Mouse (Mus musculus) midbrain, embryonic 14.5 days (tissue): ENCODE measurements at regions not wholly inside any gene's neighbourhood (a gene's known extent, or its start where the extent isn't known, plus 50 kb on each side); places are given as distances from the start of the nearest gene placed in this dataset.

Experiments
- ATAC-seq: fragments of 200-750 bp; cut with Nextera tagmentation; 2 replicates; pipeline ENCODE4 v1.8.0; 2017; ENCODE audit warnings: moderate number of reproducible peaks, moderate library complexity; ENCODE audit not compliant: low FRiP score, low TSS enrichment
- DNase-seq: peaks from one replicate; pipeline ENCODE4 v3.0.0-alpha.2; 2015
- H3K27ac ChIP-seq: fragments of 300-500 bp; sonication (generic); replicated peaks from 2 replicates; pipeline ENCODE4 v1.5.1; 2014; ENCODE audit warnings: mild to moderate bottlenecking, low read depth, low read length, moderate library complexity
- H3K27me3 ChIP-seq: fragments of 300-500 bp; sonication (generic); 2 replicates; pipeline ENCODE4 v1.6.1; 2014; ENCODE audit warnings: low read length, control low read depth, mixed read lengths; ENCODE audit not compliant: control insufficient read depth, insufficient read depth
- H3K36me3 ChIP-seq: fragments of 300-500 bp; sonication (generic); 2 replicates; pipeline ENCODE4 v1.6.1; 2014; ENCODE audit warnings: low read length, control low read depth; ENCODE audit not compliant: control insufficient read depth, insufficient read depth
- H3K4me1 ChIP-seq: fragments of 300-500 bp; sonication (generic); 2 replicates; pipeline ENCODE4 v1.6.1; 2014; ENCODE audit warnings: mild to moderate bottlenecking, antibody characterized with exemption, low read length, control low read depth; ENCODE audit not compliant: control insufficient read depth, insufficient read depth
- H3K4me2 ChIP-seq: fragments of 300-500 bp; sonication (generic); 2 replicates; pipeline ENCODE4 v1.6.1; 2014; ENCODE audit warnings: mild to moderate bottlenecking, low read length, moderate library complexity
- H3K4me3 ChIP-seq: fragments of 300-500 bp; sonication (generic); replicated peaks from 2 replicates; pipeline ENCODE4 v1.5.1; 2014; ENCODE audit warnings: low read depth, low read length
- H3K9ac ChIP-seq: fragments of 300-500 bp; sonication (generic); replicated peaks from 2 replicates; pipeline ENCODE4 v1.6.1; 2014; ENCODE audit warnings: mild to moderate bottlenecking, low read length, moderate library complexity
- H3K9me3 ChIP-seq: fragments of 300-500 bp; sonication (generic); 2 replicates; pipeline ENCODE4 v1.6.1; 2016; ENCODE audit warnings: low read length, control low read depth, mixed read lengths; ENCODE audit not compliant: control insufficient read depth
- WGBS: fragments of 180-500 bp; shearing (Covaris S2); extraction: QIAGEN DNeasy Blood & Tissue Kit; methylation state at CpG from one replicate; pipeline ENCODE4 v1.1.7; 2014; 5-methylcytosine and 5-hydroxymethylcytosine counted together

DNA sequence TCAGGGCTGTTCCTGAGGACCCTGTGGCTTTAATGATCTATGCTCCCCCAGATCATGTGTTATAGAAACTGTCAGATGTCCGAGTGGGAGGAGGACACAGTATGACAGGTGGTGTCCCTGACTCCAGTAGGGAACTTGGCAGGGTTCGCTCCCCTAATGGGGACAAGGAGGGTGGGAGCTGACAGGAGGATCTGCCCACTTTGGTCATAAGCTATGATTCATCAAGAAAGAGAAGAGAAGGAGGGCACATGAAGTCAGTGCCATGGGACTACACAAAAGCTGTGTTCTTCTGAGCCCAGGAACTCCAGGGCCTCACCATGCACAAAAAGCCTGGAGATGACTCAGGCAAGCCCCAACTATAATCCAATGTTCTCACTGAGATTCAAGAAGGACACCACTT lies 162.2 kb upstream of the Brinp1 start:
- Histone ChIP-seq H3K4me3 (no peak overlapping the region), H3K4me2 (no peak overlapping the region), H3K9me3 (no peaks in the 10 kb centered on the region), H3K27ac (no peak overlapping the region), H3K36me3 (no peaks in the 10 kb centered on the region), H3K27me3 (no peaks in the 10 kb centered on the region), H3K4me1 (no peaks in the 10 kb centered on the region), H3K9ac (no peak overlapping the region)
- DNase-seq (no peak), ATAC-seq (no peak)
- 83% methylated on average over 2 of the region's 2 CpGs for WGBS

DNA sequence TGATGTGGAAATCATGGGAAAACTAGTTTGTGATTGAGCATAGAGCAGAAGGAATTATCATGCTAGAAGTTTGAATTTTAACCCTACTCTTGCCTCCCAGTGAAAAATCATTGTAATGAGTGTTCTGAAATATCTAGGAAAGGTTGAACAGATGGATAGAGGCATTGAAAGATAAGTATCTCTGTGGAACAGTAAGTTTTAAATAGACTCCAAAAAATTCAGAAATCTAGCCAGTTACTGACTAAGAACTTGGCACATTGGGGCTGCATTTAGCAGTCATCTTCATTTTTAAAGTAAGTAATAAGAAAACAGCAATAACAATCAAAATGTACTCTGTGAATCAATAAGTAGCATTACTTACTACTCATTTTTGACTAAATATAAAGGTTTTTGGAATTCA lies 151.0 kb upstream of the Brinp1 start:
- ATAC-seq: no peak
- H3K4me3 ChIP-seq: no peak overlapping the region
- no peaks in the 10 kb centered on the region for H3K9me3 ChIP-seq
- H3K36me3 ChIP-seq: no peaks in the 10 kb centered on the region
- H3K4me2 ChIP-seq: no peak overlapping the region
- DNase-seq: no peak
- no peaks in the 10 kb centered on the region for H3K27me3 ChIP-seq
- no peaks in the 10 kb centered on the region for H3K4me1 ChIP-seq
- no peak overlapping the region for H3K27ac ChIP-seq
- H3K9ac ChIP-seq: no peak overlapping the region

DNA sequence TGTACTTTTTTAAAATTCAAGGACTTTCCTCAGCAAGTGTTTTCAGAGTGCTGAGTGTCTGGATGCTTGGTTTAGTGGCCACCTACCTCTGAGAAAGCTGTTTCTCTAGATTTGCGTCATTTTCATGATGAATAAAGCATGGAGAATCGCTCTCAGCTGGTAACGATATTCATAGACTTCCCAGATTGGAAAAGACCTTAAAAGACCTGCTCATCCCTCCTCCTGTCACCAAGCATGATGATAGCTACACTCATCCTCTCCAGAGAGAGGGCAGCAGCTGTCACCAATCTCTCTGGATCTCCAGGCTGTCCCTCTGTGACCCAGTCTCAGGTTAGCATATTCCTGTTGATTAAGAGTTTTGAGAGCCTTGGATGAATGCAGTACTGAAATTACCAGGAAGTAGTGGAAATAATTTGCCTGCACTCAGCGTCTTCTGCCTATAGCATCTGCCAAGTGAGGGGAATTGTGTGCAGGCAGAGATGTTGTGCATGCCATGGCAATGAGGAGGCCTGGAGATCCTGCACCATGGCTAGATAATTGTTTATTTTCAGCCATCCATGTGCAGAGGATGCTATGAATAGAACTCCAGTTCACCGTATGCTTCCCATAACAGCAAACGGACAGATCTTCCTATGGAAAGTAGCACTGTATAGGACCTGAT lies 141.7 kb upstream of the Brinp1 start:
- no peak overlapping the region for H3K27ac ChIP-seq
- no peaks in the 10 kb centered on the region for H3K36me3 ChIP-seq
- DNase-seq: no peak
- H3K4me2 ChIP-seq: no peak overlapping the region
- no peak overlapping the region for H3K9ac ChIP-seq
- H3K9me3 ChIP-seq: no peaks in the 10 kb centered on the region
- H3K4me3 ChIP-seq: no peak overlapping the region
- H3K4me1 ChIP-seq: no peaks in the 10 kb centered on the region
- WGBS: 87% methylated on average over 6 of the region's 6 CpGs
- no peaks in the 10 kb centered on the region for H3K27me3 ChIP-seq
- ATAC-seq: no peak

DNA sequence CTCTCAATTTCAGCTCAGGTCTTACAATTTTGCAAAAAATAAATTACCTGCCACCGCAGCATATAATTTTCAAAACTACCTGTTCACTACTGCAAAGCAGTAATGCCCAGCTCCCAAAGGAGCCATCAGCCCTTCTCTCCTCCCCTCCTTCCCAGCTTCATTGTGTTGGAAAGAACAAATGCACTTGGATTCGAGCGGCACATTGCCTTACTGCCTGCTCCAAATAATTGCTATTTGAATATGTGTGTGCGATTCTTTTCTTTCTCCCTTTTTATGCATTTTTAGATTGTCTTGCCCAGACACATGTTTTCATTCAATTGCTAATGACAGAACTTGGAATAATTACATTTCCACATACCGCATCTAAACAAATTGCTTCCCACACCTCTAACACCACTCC lies 123.9 kb upstream of the Brinp1 start:
- no peaks in the 10 kb centered on the region for H3K4me1 ChIP-seq
- no peak for DNase-seq
- no peak overlapping the region for H3K27ac ChIP-seq
- H3K4me2 ChIP-seq: no peak overlapping the region
- H3K27me3 ChIP-seq: no peaks in the 10 kb centered on the region
- WGBS: 83% methylated on average over 5 of the region's 5 CpGs
- no peak for ATAC-seq
- H3K36me3 ChIP-seq: no peaks in the 10 kb centered on the region
- H3K9me3 ChIP-seq: no peaks in the 10 kb centered on the region
- no peak overlapping the region for H3K4me3 ChIP-seq
- H3K9ac ChIP-seq: no peak overlapping the region

DNA sequence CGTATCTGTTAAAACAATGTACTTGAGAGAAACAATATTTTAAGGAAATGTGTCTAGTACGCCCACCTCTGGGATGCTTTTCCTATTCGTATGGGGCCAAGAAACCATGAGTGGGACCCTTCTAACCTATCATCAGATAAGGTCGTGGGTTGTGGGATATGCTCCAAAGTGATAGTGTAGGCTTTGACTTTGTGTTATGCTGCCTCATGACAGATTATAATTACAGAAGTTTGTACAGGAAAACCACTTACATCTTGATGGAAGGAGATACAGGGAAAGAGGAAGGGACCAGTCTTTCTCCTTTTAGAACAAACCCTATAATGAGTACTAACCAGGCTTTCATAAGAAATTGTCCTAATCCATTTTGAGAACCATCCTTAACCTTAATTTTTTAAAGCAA lies 123.1 kb upstream of the Brinp1 start:
- no peaks in the 10 kb centered on the region for H3K36me3 ChIP-seq

DNA sequence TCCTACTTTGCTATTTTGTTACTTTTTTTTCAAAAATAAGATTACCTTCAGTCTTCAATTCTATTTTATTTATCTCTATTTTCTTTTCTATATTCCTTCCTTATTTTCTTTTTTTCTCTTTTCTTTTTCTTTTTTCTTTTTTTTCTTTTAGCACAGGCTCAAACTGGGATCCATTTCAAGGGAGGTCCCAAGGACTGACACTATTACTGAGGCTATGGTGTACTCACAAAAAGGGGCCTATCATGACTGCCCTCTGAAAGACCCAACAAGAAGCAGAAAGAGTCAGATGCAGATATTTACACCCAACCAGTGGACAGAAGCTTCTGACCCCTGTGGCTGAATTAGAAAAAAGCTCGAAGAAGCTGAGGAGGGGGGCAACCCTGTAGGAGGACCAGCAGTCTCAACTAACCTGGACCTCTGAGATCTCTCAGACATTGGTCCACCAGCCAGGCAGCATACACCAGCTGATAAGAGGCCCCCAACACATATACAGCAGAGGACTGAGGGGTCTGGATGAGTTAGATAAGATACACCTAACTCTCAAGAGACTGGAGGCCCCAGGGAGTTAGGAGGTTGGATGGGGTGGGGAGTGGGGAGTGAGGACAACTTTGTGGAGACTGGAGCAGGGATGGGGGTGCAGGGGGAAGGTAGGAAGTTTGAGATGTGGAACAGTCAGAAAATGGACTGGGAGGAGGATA lies 85.6 kb upstream of the Brinp1 start:
- H3K4me1 ChIP-seq: no peaks in the 10 kb centered on the region
- no peak overlapping the region for H3K4me3 ChIP-seq
- DNase-seq (no peak), ATAC-seq (no peak)
- H3K27me3 ChIP-seq: no peaks in the 10 kb centered on the region
- no peaks in the 10 kb centered on the region for H3K36me3 ChIP-seq
- H3K9me3 ChIP-seq: no peaks in the 10 kb centered on the region
- H3K9ac ChIP-seq: no peak overlapping the region
- H3K4me2 ChIP-seq: no peak overlapping the region
- 69% methylated on average over 1 of the region's 1 CpGs for WGBS
- H3K27ac ChIP-seq: no peak overlapping the region

More for the DNA sequence above, 123.1 kb upstream of the Brinp1 start:
- Histone ChIP-seq H3K9ac (no peak overlapping the region), H3K4me1 (no peaks in the 10 kb centered on the region), H3K4me2 (no peak overlapping the region), H3K4me3 (no peak overlapping the region), H3K9me3 (no peaks in the 10 kb centered on the region), H3K27me3 (no peaks in the 10 kb centered on the region), H3K27ac (no peak overlapping the region)
- ATAC-seq (no peak), DNase-seq (no peak)
- WGBS: 88% methylated on average over 4 of the region's 4 CpGs

DNA sequence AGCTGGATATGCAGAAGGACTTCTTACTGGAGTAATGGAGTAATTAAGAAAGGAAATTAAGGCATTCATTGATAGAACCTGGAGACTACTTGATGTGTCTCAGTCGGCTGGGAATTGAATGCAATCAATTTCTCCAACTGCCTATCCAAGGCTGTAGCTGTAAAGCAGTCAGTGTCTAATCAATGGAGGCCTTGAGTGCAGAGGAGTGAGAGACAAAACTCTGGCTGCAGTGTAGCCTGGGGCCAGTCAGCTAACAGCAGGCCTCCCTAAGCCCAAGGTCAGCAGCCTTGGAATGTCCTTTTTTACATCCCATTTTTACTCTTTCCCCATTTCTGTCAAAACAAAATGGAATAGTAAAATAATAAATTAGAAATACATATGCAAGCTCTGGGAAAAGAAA lies 80.0 kb upstream of the Brinp1 start:
- no peak overlapping the region for H3K4me3 ChIP-seq
- no peak overlapping the region for H3K4me2 ChIP-seq
- no peaks in the 10 kb centered on the region for H3K36me3 ChIP-seq
- H3K4me1 ChIP-seq: no peaks in the 10 kb centered on the region
- ATAC-seq (no peak; the same call in 1 of the 2 replicates), DNase-seq (peak; percentile 9)
- 62% methylated on average over 1 of the region's 1 CpGs for WGBS
- H3K27ac ChIP-seq: no peak overlapping the region
- H3K27me3 ChIP-seq: no peaks in the 10 kb centered on the region
- H3K9me3 ChIP-seq: no peaks in the 10 kb centered on the region
- H3K9ac ChIP-seq: no peak overlapping the region

DNA sequence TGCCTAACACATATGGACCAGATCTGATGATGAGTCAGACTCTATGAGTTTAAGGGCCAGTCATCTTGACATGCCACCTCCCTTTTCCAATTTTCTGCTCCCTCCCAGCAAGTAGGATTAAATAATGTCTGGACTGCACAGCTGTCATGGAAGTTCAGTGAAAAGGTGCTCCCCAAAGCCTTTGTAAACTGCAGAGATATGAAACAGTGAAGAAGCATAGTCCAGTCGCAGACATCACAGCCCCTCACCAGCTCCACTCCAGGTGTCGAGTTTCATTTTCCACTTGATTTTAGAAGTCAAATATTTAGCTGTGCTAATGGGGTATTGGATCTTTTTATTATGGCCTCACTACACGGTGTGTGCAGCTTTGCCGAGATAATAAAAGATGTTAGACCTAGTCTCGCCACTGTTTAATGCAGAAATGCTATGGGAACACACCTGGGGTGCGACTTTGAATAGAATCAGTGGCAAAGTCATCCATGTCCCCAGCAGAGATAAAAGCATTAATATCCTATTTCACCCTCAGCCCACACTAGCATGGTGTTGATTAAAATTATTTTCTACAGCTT lies 66.0 kb upstream of the Brinp1 start:
- Histone ChIP-seq H3K4me2 (no peak overlapping the region), H3K9me3 (no peaks in the 10 kb centered on the region), H3K36me3 (no peaks in the 10 kb centered on the region), H3K9ac (no peak overlapping the region), H3K4me3 (no peak overlapping the region), H3K27ac (no peak overlapping the region), H3K4me1 (no peaks in the 10 kb centered on the region), H3K27me3 (no peaks in the 10 kb centered on the region)
- DNase-seq: no peak
- no peak for ATAC-seq
- 63% methylated on average over 6 of the region's 6 CpGs for WGBS

DNA sequence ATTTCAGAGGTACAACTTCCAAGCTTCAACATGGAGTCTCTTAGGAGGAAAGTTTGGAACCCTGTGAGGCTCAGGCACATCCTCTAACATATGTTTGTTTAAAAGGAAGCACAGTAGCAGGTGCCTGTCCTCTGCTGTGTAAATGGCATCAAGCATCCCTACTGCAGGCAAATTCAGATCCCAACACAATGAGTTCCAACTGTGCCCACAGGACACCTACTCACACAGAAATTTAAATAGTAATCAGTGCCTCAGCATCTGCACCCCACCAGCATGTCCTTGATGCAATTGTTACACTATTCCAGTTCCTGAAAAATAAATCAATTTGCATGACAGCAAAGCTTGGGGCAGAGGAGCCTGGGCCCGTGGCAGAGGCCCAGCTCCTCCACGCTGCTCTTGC lies 61.2 kb upstream of the Brinp1 start:
- ATAC-seq (no peak), DNase-seq (no peak)
- WGBS: 50% methylated on average over 2 of the region's 2 CpGs
- no peaks in the 10 kb centered on the region for H3K27me3 ChIP-seq
- H3K27ac ChIP-seq: no peak overlapping the region
- H3K4me2 ChIP-seq: no peak overlapping the region
- H3K9ac ChIP-seq: no peak overlapping the region
- H3K4me3 ChIP-seq: no peak overlapping the region
- no peaks in the 10 kb centered on the region for H3K9me3 ChIP-seq
- H3K36me3 ChIP-seq: no peaks in the 10 kb centered on the region
- H3K4me1 ChIP-seq: no peaks in the 10 kb centered on the region
